Mouse (Mus musculus): ENCODE results near the gene S100a9. TPM values are rescaled to one million over a fixed set of nuclear protein-coding genes. Genes with fewer than 3 reads are reported as not detected.
A peak's percentile ranks its signal among the peaks of the same experiment; 100 is the strongest.

S100a9 gene
- polyA plus RNA-seq, 1 experiment from 2014 or later, result 13.1 TPM

DNA sequence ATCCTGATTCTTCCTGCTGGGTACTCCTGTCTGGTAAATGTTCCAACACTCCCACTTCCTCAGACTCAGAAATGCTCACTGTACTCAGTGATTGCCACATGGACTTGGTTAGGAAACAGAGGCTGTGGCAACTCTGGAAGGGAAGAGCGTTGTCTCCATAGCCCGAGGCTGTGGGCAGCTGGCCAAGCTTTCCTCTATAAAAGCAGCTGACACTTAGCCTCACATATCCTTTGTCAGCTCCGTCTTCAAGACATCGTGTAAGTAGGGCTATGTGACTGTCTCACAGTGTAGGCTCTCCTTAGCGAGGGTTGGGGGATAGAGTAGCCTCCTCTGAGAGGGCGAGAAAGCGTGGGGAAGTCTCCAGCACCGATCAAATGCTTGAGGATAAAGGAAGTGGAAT, 26.7 kb downstream of the S100a9 start, which contains the start of gene S100a8:
Gene S100a8 (plus strand): TSS at position 133 of the 400 bp plus-strand sequence.
- 51% methylated on average over 8 of the region's 8 CpGs for WGBS
- no peaks in the 10 kb centered on the region for H3K36me3 ChIP-seq (ENCODE audit: control insufficient read depth, insufficient read depth, low read length)
- peak; percentile 59; the same call in 1 of the 2 replicates for ATAC-seq (ENCODE audit: low read depth)
- H3K9me3 ChIP-seq (ENCODE audit: control insufficient read depth, low read length), result no peaks in the 10 kb centered on the region
- H3K4me3 ChIP-seq (ENCODE audit: low read length), result no peak within 1 kb of the TSS
- H3K4me1 ChIP-seq (replicated peaks; ENCODE audit: control insufficient read depth, insufficient read depth, low read length), result no peaks in the 10 kb centered on the region
- H3K27me3 ChIP-seq (ENCODE audit: control insufficient read depth, insufficient read depth, low read depth, low read length), result no peaks in the 10 kb centered on the region
- no peak within 1 kb of the TSS for H3K4me2 ChIP-seq (ENCODE audit: low read depth, low read length)
- H3K9ac ChIP-seq (ENCODE audit: low read length), result no peak within 1 kb of the TSS
- no peak within 1 kb of the TSS for H3K27ac ChIP-seq (ENCODE audit: low read length)

DNA sequence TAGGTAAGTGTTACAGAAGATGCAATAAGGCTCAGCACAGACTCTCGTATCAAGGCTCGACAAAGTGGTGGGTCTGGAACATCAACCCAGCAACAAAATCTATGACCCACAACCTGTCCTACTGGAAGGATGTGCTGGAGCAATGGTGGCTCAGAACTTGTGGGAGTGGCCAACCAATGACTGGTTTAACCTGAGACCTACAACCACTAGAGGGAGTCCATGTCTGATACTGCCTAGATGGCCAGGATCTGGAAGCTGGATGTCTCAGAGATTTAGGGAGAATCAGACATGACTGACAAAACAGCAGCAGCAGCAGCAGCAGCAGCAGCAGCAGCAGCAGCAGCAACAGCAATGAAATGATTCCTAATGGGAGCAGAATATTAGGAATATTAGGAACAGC, 31.3 kb downstream of the S100a9 start:
- Histone ChIP-seq H3K9ac (ENCODE audit: low read length) (no peak overlapping the region), H3K4me2 (ENCODE audit: low read depth, low read length) (no peak overlapping the region), H3K27ac (ENCODE audit: low read length) (no peak overlapping the region), H3K9me3 (ENCODE audit: control insufficient read depth, low read length) (no peaks in the 10 kb centered on the region), H3K27me3 (ENCODE audit: control insufficient read depth, insufficient read depth, low read depth, low read length) (no peaks in the 10 kb centered on the region), H3K4me3 (ENCODE audit: low read length) (no peak overlapping the region), H3K4me1 (replicated peaks; ENCODE audit: control insufficient read depth, insufficient read depth, low read length) (no peaks in the 10 kb centered on the region), H3K36me3 (ENCODE audit: control insufficient read depth, insufficient read depth, low read length) (no peaks in the 10 kb centered on the region)
- WGBS, result 81% methylated on average over 2 of the region's 2 CpGs
- ATAC-seq (ENCODE audit: low read depth), result no peak

DNA sequence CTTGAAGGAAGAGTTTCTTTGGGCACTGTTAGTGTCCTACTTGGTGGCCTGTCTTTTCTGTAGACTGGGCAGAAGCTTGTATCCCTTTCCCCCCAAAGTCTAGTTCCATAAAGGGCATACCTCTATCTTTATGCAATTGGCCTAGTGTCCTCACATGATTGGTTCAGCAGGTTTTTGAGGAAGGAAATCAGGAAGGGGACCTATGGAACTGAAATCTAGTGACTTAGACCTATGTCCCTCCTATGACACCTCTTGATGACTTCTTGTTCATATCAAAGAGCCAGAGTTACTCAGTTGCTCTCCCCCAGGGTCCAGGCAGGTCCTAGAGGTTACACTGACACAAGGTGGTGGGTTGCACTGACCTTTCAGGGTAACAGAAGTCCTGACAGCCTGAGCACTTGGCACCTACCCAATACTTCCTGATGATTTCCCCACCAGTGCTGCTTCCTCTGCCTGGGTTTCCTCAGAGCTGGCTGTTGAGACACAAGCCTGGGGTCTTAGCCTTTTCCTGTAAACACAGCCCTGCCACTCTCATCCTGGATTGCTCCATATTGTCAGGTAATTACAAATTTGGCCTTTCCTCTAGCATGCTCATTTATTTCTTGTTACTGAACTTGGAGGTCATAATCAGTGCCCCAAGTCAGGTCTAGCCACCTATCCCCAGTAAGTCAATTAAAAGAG, 36.0 kb downstream of the S100a9 start:
- Histone ChIP-seq H3K27ac (ENCODE audit: low read length) (no peak overlapping the region), H3K36me3 (ENCODE audit: control insufficient read depth, insufficient read depth, low read length) (no peaks in the 10 kb centered on the region), H3K4me3 (ENCODE audit: low read length) (no peak overlapping the region), H3K27me3 (ENCODE audit: control insufficient read depth, insufficient read depth, low read depth, low read length) (no peaks in the 10 kb centered on the region; the same call in 1 of the 2 replicates), H3K9me3 (ENCODE audit: control insufficient read depth, low read length) (no peaks in the 10 kb centered on the region), H3K4me2 (ENCODE audit: low read depth, low read length) (no peak overlapping the region), H3K4me1 (replicated peaks; ENCODE audit: control insufficient read depth, insufficient read depth, low read length) (no peaks in the 10 kb centered on the region), H3K9ac (ENCODE audit: low read length) (no peak overlapping the region)
- ATAC-seq (ENCODE audit: low read depth), result no peak

DNA sequence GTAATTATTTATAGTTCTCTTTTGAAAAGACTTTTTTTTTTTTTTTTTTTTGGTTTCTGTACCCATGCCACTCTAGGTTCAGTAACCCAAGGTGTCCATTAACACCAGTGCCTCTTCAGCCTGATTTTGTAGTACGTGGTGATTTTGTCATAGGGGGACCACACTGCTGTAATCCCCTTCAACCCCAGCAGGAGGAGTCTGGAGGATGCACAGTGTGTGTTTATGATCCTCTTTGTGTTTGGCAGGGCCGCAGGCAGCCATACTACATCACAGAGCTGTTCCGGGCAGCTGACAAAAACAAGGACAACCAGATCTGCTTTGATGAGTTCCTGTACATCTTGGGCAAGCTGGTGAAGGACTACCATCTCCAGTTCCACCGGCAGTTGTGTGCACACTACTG, 38.1 kb downstream of the S100a9 start:
- Histone ChIP-seq H3K27me3 (ENCODE audit: control insufficient read depth, insufficient read depth, low read depth, low read length) (no peaks in the 10 kb centered on the region; the same call in 1 of the 2 replicates), H3K27ac (ENCODE audit: low read length) (no peak overlapping the region), H3K4me2 (ENCODE audit: low read depth, low read length) (no peak overlapping the region), H3K4me1 (replicated peaks; ENCODE audit: control insufficient read depth, insufficient read depth, low read length) (no peaks in the 10 kb centered on the region), H3K9me3 (ENCODE audit: control insufficient read depth, low read length) (no peaks in the 10 kb centered on the region), H3K36me3 (ENCODE audit: control insufficient read depth, insufficient read depth, low read length) (no peaks in the 10 kb centered on the region), H3K9ac (ENCODE audit: low read length) (no peak overlapping the region), H3K4me3 (ENCODE audit: low read length) (no peak overlapping the region)
- no peak for ATAC-seq (ENCODE audit: low read depth)
- WGBS, result 61% methylated on average over 4 of the region's 4 CpGs

DNA sequence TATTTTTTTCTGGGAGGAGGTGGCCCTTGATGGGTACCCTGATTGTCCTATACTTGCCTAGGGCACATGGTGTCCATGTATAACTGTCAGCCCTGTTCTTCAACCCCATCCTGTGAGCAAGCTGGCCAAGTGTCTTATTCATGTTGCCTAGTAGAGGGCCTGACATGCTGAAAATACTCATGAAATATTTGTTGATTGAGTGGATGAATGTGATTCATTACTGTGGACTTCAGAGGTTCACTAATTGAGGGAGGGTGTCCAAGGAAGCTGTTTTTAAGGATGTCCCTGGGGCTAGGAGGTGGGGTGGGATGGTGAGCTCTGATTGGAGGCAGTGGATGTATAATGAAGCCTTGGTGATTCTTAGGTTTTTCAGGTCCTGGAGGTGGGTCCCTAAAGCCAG, 41.8 kb downstream of the S100a9 start, which contains the start of gene S100a7a:
Gene S100a7a (plus strand): TSS at position 301 of the 400 bp plus-strand sequence.
- Histone ChIP-seq H3K9ac (ENCODE audit: low read length) (no peak within 1 kb of the TSS), H3K27me3 (ENCODE audit: control insufficient read depth, insufficient read depth, low read depth, low read length) (no peaks in the 10 kb centered on the region; the same call in 1 of the 2 replicates), H3K36me3 (ENCODE audit: control insufficient read depth, insufficient read depth, low read length) (no peaks in the 10 kb centered on the region), H3K27ac (ENCODE audit: low read length) (no peak within 1 kb of the TSS), H3K4me1 (replicated peaks; ENCODE audit: control insufficient read depth, insufficient read depth, low read length) (no peaks in the 10 kb centered on the region), H3K4me3 (ENCODE audit: low read length) (no peak within 1 kb of the TSS), H3K9me3 (ENCODE audit: control insufficient read depth, low read length) (no peaks in the 10 kb centered on the region), H3K4me2 (ENCODE audit: low read depth, low read length) (no peak within 1 kb of the TSS)
- no peak for ATAC-seq (ENCODE audit: low read depth)

DNA sequence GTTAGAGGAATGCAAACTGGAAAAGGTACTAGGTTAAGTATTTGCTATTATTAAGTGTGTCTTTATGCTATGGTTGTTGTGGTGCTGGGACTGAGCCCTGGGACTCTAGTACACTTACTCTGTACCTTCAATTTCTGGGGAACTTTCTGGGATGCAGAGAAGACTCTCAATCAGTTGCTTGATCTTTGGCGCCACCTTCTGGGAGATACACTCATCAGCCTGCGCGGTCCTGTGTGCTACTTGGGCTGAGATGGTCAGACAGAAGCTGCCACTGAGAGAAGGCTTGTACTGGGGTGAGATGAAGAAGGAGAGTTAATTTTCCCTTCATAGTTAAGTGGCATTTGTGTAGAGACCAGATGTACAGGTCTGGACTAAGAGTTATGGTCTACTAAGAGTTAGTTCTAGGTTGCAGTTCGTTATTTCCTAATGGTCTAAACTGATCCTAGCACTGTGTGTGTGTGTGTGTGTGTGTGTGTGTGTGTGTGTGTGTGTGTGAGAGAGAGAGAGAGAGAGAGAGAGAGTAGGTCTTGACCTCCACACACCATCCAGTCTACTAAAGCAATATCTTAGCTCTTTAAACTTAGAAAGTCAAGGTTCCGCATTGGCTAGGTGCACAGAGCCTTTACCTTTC, 42.5 kb downstream of the S100a9 start:
- Histone ChIP-seq H3K4me1 (replicated peaks; ENCODE audit: control insufficient read depth, insufficient read depth, low read length) (no peaks in the 10 kb centered on the region), H3K27me3 (ENCODE audit: control insufficient read depth, insufficient read depth, low read depth, low read length) (no peaks in the 10 kb centered on the region; the same call in 1 of the 2 replicates), H3K4me3 (ENCODE audit: low read length) (no peak overlapping the region), H3K9ac (ENCODE audit: low read length) (no peak overlapping the region), H3K4me2 (ENCODE audit: low read depth, low read length) (no peak overlapping the region), H3K9me3 (ENCODE audit: control insufficient read depth, low read length) (no peaks in the 10 kb centered on the region), H3K27ac (ENCODE audit: low read length) (no peak overlapping the region), H3K36me3 (ENCODE audit: control insufficient read depth, insufficient read depth, low read length) (no peaks in the 10 kb centered on the region)
- ATAC-seq (ENCODE audit: low read depth), result peak; percentile 78
- WGBS, result 39% methylated on average over 5 of the region's 5 CpGs

DNA sequence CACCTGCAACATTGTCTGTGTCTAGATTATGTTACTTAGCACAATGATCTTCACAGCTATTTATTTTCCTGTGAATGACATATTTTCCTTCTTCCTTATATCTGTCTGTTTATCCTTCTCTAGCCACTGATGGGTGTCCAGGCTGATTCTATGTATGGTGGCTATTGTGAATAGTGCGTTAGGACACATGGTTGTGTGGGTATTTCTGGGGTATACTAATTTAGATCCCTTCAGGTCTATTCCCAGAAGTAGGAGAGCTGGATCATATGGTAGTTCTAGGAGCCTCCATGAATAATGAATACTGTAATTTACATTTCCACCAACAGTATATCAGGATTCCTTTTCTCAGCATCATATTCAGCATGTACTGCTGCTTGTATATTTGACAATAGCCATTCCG, 45.7 kb downstream of the S100a9 start:
- Histone ChIP-seq H3K4me3 (ENCODE audit: low read length) (no peak overlapping the region), H3K4me1 (replicated peaks; ENCODE audit: control insufficient read depth, insufficient read depth, low read length) (no peaks in the 10 kb centered on the region), H3K27ac (ENCODE audit: low read length) (no peak overlapping the region), H3K9ac (ENCODE audit: low read length) (no peak overlapping the region), H3K27me3 (ENCODE audit: control insufficient read depth, insufficient read depth, low read depth, low read length) (no peaks in the 10 kb centered on the region; the same call in 1 of the 2 replicates), H3K36me3 (ENCODE audit: control insufficient read depth, insufficient read depth, low read length) (no peaks in the 10 kb centered on the region), H3K4me2 (ENCODE audit: low read depth, low read length) (no peak overlapping the region), H3K9me3 (ENCODE audit: control insufficient read depth, low read length) (no peaks in the 10 kb centered on the region)
- 90% methylated on average over 2 of the region's 2 CpGs for WGBS
- no peak for ATAC-seq (ENCODE audit: low read depth)

DNA sequence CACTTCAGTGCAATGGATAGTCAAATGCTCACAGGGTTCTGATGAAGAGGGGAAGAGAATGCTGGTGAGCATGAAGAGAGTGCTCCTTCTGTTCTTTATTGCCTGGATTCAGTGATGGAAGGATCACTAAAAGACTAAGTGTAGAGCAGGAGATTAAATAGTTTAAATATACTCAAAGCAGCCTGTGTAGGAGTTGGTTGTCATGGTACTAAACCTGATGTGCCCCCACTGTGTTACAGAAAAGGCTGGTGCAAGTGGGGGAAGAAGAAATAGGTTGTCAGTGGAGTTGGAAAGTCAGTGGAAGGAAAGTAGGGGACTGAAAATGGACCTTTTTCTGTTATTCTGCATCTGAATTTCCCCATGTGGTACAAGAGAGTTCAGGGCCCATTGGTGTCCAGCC, 46.5 kb downstream of the S100a9 start:
- Histone ChIP-seq H3K36me3 (ENCODE audit: control insufficient read depth, insufficient read depth, low read length) (no peaks in the 10 kb centered on the region), H3K4me1 (replicated peaks; ENCODE audit: control insufficient read depth, insufficient read depth, low read length) (no peaks in the 10 kb centered on the region), H3K27me3 (ENCODE audit: control insufficient read depth, insufficient read depth, low read depth, low read length) (no peaks in the 10 kb centered on the region), H3K9me3 (ENCODE audit: control insufficient read depth, low read length) (no peaks in the 10 kb centered on the region), H3K9ac (ENCODE audit: low read length) (no peak overlapping the region), H3K4me3 (ENCODE audit: low read length) (no peak overlapping the region), H3K27ac (ENCODE audit: low read length) (no peak overlapping the region), H3K4me2 (ENCODE audit: low read depth, low read length) (no peak overlapping the region)
- no peak for ATAC-seq (ENCODE audit: low read depth)

DNA sequence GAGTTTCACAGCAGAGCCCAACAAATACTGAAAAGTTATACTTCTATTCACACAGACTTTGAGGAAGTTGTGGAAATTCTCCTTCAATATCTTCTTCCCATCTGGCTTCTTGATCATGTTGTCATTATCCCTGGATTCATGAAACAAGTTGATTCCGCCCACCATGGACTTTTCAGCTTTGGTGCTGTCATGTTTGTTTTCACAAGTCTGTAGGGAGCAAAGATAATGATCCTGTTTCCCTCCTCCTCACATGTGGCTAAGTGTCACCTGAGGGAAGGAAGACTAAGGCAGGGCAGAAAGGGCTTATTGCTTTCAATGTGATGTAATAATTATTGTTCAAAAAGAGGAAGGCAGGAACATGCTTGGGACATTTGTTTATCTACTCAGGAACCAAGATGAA, 48.2 kb downstream of the S100a9 start:
- Histone ChIP-seq H3K36me3 (ENCODE audit: control insufficient read depth, insufficient read depth, low read length) (no peaks in the 10 kb centered on the region), H3K9me3 (ENCODE audit: control insufficient read depth, low read length) (no peaks in the 10 kb centered on the region), H3K27me3 (ENCODE audit: control insufficient read depth, insufficient read depth, low read depth, low read length) (no peaks in the 10 kb centered on the region), H3K4me1 (replicated peaks; ENCODE audit: control insufficient read depth, insufficient read depth, low read length) (no peaks in the 10 kb centered on the region), H3K9ac (ENCODE audit: low read length) (no peak overlapping the region), H3K27ac (ENCODE audit: low read length) (no peak overlapping the region), H3K4me2 (ENCODE audit: low read depth, low read length) (no peak overlapping the region), H3K4me3 (ENCODE audit: low read length) (no peak overlapping the region)
- 45% methylated on average over 1 of the region's 1 CpGs for WGBS
- ATAC-seq (ENCODE audit: low read depth), result no peak

Measured in lung, embryonic 16.5 days (tissue).